Mouse (Mus musculus) gastrocnemius, postnatal 25 days (tissue): ENCODE data around the gene Isg20l2. TPM values are rescaled to one million over a fixed set of nuclear protein-coding genes. Genes with fewer than 3 reads are reported as not detected.
A peak's percentile ranks its signal among the peaks of the same experiment; 100 is the strongest.

ENCODE experiments used
- DNase-seq: peaks from one replicate; pipeline ENCODE4 v3.0.0; 2022
- total RNA-seq, 2 experiments: library from RNA; stranded (reverse); gene quantifications; 1 replicate in 1 of 2; 2 replicates in 1 of 2; pipeline ENCODE4 v1.2.3; 2021

Gene Isg20l2
- total RNA-seq, 2 experiments from 2014 or later: 7.1 to 7.5 TPM

- DNase-seq: peak; percentile 32
Measured at GRCm38 (mm10) chr3:87974381-87974987, 44.4 kb downstream of the Isg20l2 start.

DNA sequence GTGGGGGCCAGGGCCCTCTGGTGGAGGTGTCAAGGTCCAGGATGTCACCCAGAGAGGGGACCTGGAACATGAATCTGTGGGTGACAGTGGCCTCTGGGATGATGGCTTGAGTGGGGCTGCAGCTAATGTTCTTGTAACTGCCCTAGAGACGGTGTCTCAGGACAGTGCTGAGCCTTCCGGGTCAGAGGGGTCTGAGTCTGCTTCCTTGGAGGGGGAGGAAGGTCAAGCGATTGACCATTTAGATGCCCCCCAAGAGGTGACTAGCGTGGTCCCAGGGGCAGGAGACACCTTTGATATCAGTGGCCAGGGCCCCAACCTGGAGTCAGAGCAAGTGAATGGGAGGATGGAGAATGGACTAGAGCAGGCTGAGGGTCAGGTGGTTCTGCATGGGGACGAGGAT, 49.4 kb downstream of the Isg20l2 start:
- DNase-seq: no peak

DNA sequence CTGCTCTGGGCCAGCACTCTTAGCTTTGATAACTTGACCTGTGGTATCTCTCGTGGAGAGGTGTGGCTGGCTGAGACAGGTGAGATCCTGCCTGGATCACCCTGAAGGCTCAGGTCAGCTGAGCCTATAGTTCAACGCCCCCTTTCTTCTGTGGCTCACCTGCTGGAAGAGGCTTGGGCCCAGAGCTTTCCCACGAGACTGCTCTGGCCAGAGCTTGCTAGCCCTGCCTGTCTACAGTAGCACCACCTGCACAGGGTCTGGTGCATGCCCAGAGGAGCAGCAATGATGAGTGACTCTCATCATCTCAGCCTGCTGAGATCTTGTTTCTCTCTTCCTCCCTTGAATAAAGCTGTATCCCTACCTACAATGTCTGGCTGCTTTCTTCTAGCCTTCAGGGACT, 50.0 kb downstream of the Isg20l2 start:
- no peak for DNase-seq

DNA sequence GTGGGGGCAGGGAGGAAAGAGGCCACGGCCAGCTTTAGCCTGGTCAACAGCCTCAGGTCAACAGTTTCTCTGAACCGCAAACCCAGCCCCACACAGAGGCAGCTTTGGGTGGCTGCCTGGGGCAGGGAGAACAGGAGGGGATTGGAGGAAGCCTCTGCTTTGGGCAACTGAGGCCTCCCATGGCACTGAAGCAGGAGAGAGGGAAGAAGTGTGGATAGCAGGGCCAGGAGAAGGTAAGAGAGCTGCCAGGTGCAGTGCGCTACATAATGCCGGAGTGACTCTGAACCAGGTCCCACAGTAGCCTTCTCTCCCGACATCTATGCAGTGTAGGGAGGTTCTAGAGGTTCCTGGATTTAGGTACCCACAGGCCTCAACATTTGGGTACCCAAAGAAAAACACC, 50.6 kb downstream of the Isg20l2 start:
- no peak for DNase-seq

DNA sequence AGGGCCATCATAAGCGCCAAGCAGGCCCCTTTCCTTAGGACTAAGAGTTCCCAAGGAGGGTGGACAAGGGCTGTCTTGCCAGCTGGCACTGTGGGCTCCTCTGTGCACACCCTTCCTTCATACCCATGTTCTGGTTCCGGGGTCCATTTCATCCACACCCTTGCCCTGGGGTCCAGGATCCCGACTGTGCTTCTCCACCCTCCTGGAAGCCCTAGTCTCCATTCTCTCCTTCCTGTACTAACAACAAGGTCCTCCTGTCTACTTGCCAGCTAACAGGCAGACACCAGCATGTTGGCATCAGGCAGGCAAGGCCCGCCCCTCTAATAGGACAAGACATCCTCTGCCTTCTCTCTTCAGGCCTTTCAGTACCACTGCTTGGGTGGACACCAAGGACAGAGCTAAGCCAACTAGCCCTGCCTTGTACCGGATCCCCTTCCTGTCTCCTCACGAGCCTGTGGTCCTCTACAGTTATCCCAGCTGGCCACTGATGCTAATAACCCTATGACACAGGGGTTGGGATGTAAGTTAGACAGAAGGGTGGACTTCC, 51.2 kb downstream of the Isg20l2 start:
- no peak for DNase-seq

DNA sequence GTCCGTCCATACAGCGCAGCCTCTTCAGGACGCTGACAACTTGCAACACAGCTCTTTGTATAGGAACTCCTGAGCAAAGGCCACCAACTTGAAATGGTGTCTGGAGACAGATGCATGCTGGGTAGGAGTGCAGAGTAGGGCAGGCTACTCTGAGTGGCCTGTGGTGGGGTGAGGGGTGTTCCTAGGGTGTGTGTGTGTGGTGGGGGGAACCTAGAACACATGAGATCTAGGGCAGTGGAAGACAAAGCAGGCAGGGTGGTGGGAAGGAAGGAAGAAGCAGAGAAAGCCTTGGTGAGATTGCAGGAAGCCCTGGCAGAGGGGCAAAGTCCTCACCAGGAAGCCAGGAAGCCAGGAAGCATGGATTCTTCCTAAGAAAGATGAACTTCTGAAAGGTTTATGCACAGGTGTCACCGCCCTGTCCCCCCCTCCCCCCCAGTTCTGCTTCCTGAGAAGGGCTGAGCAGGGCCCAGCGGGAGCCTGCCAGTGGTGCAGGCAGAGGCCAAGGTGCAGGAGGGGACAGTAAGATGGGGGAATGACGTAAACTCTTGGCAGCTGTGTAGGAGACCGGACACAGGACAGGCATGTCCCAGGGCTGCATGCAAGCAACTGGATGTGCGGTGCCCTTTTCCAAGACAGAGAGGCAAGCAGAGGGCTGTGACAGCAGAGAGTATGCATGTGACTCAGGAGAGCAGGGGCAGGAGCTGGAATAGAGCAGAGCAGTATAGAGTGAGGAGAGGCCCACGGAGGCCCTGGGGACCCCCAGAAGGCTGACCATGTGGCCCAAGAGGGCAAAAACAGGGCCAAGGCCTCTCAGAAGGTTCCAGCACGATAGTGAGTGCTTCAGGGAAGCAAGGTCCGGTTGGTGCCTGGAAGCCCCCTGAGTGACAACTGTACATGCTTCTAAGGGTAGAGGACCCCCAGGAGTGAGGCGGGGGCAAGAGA, 52.1 kb downstream of the Isg20l2 start:
- DNase-seq: peak; percentile 82

DNA sequence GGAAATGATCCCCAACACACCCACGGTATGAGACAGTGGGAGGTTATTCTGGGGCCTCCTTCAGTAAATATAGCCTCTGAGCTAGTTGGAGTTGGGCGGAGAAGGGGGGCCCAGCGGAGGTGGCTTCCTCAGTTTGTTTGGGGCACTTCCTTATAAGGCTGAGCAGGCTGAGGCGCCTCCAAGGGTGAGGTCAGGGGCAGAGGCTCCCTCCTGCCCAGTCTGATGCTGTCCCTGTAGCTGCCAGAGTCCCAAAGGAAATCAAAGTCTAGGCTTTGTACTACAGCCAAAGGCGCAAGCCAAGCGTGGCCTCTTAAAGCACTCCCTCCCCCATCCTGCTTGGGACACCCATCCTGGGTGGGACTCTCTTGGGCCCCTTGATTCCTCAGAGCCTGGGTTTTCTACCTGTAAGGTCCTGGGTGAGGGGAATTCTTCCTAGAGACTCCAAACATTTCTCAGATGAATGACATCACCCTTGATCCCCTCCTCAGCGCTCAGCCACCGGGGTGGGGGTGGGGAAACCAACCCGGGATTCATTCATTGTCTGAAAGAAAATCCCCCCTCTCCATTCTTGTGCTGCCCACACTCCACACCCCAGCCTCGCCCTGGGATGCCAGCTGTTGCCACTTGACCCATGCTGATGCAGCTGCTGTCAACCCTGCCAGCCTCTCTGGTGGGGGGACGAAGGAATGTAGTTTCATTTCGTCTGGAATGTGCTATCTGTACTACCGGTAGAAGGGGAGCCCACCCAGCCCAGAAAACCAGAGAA, 52.9 kb downstream of the Isg20l2 start:
- peak; percentile 68 for DNase-seq

- DNase-seq: no peak
Measured at GRCm38 (mm10) chr3:87983627-87984026, 53.5 kb downstream of the Isg20l2 start.

GRCm38 (mm10) chr3:87984094-87984493, 54.0 kb downstream of the Isg20l2 start:
- DNase-seq: no peak

DNA sequence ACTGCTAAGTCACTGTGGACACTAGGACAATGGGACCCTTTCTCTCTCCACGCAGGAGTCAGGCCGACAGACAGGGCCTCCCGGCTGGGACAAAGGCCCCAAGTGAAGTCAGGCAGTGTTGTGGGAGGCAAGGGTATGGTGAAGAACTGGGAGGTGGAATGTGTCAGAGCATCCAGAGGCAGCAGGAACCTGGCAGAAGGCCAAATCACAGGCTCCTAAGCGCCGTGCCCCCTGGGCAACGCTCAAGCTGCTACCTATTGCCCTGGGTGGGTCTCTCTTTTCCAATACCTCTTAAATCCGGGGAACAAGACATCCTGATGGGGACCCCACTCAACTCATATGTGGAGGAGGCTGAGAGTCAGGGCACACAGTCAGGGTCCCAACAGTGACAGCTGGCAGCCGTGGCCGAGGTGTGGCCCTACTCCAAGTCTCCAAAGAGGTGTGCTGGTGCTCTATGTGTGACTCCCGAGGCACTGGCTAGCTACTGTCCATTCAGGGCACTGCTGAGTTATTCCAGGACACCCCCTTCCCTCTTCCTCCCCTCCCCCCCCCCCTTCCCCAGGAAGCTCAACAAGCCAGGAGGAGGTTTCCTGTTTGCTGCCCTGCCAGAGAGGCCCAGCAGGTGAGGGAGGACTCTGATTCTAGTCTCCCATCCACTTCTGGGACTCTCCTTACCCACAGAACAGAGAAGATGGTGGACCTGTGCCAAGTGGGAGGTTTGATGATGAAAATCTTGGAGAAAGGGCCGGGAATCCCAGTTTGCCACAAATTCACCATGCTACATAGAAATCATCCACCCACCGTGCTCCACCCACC, 55.6 kb downstream of the Isg20l2 start:
- DNase-seq: no peak

DNA sequence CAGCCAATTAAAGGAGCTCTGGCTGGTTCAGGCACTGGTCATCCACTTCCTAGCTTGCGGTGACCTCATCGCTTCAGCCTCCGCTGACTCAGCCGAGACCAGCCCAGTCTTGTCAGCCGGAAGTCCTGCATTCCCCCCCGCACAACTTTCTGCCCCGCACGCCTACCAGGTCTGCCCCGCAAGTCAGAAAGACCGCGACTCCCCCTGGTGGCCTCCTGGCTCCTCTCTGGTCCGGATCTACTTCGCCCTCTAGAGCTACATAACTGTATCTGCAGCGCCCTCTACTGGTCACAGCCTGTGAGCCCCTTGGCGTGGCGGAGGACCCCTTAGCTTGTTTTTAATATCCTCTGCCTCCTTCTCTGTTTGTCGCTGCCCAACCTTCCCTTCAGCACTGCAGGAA, 56.8 kb downstream of the Isg20l2 start:
- peak; percentile 87 for DNase-seq

DNA sequence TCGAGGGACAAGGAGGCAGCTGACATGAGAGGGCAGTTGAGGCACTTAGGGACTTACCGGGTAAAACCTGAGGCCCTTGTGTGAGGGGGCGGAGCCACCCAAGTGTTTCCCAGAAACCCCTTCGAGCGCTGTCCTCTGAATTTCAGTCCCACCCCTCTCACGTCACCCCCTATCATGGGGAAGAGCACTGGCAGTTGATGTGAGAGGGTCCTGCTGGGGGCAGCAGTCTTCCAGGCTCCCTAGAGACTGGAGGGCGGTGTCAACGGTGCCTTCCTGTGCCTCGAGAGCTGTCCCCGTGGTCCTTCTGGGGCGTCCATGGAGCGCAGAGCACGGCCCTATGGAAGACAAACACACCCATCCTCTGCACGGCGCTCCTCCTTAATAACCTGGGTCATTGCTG, 57.5 kb downstream of the Isg20l2 start:
- no peak for DNase-seq

- DNase-seq: no peak
Measured at GRCm38 (mm10) chr3:87988068-87988467, 58.0 kb downstream of the Isg20l2 start.

- no peak for DNase-seq
Measured at GRCm38 (mm10) chr3:87989935-87990334, 59.8 kb downstream of the Isg20l2 start.

Other genes starting within 250 kb of the Isg20l2 start
- under 1 TPM in 1 of 2 experiments, not detected in 1; 0.35 TPM for gene Lrrc71, start 181.7 kb upstream of the Isg20l2 start, total RNA-seq
- under 1 TPM in 1 of 2 experiments, not detected in 1; 0.11 TPM for gene Ntrk1, start 135.2 kb upstream of the Isg20l2 start, total RNA-seq
- gene Insrr, start 133.4 kb upstream of the Isg20l2 start, total RNA-seq: under 1 TPM; 0.29 to 0.31 TPM
- gene Pear1, start 106.0 kb upstream of the Isg20l2 start, total RNA-seq: 10 to 100 TPM in 1 of 2 experiments, 1 to 10 TPM in 1; 6.0 to 11.0 TPM
- gene Sh2d2a, start 83.6 kb upstream of the Isg20l2 start, total RNA-seq: under 1 TPM in 1 of 2 experiments, not detected in 1; 0.13 TPM
- gene Prcc, start 44.7 kb upstream of the Isg20l2 start, total RNA-seq: 10 to 100 TPM; 39.9 to 45.5 TPM
- gene Hdgf, start 24.0 kb upstream of the Isg20l2 start, total RNA-seq: 100 to 1,000 TPM; 167 to 171 TPM
- gene Mrpl24, start 10.8 kb upstream of the Isg20l2 start, total RNA-seq: 10 to 100 TPM; 43.9 to 44.7 TPM
- gene Rrnad1, start 403 bp downstream of the Isg20l2 start, total RNA-seq: 1 to 10 TPM; 4.0 to 4.2 TPM
- under 1 TPM in 1 of 2 experiments, not detected in 1; 0.31 TPM for gene Crabp2, start 18.4 kb downstream of the Isg20l2 start, total RNA-seq
- gene Nes, start 40.8 kb downstream of the Isg20l2 start, total RNA-seq: 10 to 100 TPM; 21.0 to 22.0 TPM
- not detected for gene Bcan, start 69.9 kb downstream of the Isg20l2 start, total RNA-seq
- gene Hapln2, start 97.3 kb downstream of the Isg20l2 start, total RNA-seq: not detected
- gene Gpatch4, start 112.8 kb downstream of the Isg20l2 start, total RNA-seq: 10 to 100 TPM; 13.1 to 16.7 TPM
- gene Naxe, start 128.2 kb downstream of the Isg20l2 start, total RNA-seq: 10 to 100 TPM; 36.5 to 39.7 TPM
- gene Ttc24, start 148.0 kb downstream of the Isg20l2 start, total RNA-seq: not detected
- gene Iqgap3, start 151.7 kb downstream of the Isg20l2 start, total RNA-seq: under 1 TPM; 0.61 to 0.62 TPM
- gene Mef2d, start 212.1 kb downstream of the Isg20l2 start, total RNA-seq: 100 to 1,000 TPM; 156 to 164 TPM